Mouse (Mus musculus): ENCODE results near the gene Soat1.
"Not testable (repeated sequence)": the region's sequence is repeated elsewhere in the genome, so short reads cannot be mapped to it uniquely, and the experiment has no call there.

The Soat1 gene

DNA sequence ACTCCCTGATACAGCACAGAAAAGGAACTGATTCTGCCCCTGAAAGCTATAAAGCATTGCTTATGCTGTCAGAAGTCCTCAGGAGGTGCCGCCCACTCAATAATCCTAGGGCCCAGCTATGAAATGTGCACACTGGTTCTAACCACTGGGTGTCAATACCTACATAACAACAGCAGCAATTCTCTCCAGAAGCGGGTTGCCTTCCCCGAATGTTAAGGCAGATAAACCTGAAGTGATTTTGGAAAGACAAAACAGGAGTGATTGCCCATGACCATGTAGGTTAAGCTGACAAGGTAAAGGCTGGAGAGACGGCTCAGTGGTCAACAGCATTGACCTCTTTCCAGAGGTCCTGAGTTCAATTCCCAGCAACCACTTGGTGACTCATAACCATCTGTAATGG is 48.4 kb downstream of the Soat1 start:
- no peak for DNase-seq (ENCODE audit: low spot score)

DNA sequence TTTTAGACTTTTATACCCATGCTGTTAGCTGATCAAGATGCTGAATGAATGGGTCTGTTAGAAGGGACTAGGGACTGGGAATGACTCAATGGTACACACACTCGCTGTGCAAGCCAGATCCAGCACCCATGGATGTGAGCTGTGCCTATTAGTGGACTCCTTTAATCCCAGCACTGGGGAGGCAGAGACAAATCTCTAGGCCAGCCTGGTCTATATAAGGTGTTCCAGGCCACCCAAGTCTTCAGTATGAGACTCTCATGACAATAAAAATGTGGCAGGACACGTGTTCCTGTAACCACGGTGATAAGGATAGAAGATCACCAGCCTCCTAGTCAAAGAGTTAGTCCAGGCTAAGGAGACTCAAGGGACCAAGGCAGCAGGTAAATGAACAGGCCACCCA is 50.1 kb downstream of the Soat1 start:
- no peak for DNase-seq (ENCODE audit: low spot score)

GRCm38 (mm10) chr1:156423493-156423892 is 50.6 kb downstream of the Soat1 start:
- DNase-seq (ENCODE audit: low spot score): no peak

DNA sequence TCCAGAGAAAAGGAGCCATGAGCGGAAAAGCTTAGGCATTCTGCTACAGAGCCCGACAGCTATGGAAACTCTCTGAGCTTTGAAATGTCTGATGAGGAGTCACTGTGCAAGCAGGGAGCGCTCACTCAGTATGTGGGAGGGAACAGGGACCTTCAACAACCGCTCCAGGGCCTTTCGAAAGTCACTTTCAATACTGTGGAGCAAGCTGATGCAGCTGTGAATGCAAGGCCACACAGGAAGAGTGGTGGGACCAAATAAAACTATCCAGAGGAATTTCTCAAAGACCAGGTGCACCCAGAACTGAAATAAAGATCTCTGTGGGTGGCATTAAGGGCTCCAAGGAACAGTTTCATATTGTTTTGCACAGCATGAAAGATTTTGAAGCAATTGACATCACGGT is 51.3 kb downstream of the Soat1 start:
- DNase-seq (ENCODE audit: low spot score): no peak

- peak; percentile 82 for DNase-seq (ENCODE audit: low spot score)
Observed at GRCm38 (mm10) chr1:156420671-156421297, 53.3 kb downstream of the Soat1 start, which contains the start of gene Axdnd1. Gene Axdnd1, minus strand, starts transcription at chr1:156421159.

- peak; percentile 16 for DNase-seq (ENCODE audit: low spot score)
Observed at GRCm38 (mm10) chr1:156418170-156418569, 56.0 kb downstream of the Soat1 start.

DNA sequence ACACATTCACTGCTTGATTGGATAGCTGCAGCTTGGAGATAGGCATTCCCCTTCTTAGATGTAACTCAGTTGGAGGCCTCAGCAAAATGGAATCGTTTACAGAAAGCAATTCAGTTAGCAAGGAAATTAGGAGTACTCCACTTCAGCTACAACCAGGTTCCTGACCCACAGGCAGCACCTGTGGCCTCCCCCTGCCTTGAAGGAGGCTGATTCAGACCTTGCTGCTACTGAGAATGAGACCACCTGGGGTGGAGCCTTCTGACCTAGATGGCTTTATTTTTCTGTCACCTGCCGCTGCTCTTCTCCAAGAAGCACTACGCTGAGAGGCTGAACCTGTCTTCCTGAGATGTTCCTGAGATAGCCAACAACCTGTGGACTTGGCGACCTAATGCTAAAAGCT is 65.6 kb downstream of the Soat1 start:
- DNase-seq (ENCODE audit: low spot score): no peak

DNA sequence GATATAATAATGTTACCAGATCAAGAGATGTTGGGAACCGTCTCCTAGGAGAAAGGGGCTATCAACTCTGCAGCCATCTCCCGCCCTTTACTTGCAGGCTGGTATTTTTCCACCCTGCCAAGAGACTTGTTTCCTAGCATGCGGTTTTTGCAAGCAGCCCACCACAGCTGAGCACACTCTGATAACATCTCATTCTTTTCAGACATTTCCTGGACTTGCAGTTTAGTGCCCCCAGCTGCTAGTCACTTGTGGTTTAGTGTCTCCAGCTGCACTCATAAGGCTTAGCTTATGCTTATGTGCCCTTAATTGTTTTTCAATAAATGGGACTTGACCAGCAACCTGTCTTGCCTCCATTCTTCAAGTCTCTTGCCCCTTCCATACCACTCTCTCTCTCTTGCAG is 66.1 kb downstream of the Soat1 start:
- DNase-seq (ENCODE audit: low spot score): no peak

- no peak for DNase-seq (ENCODE audit: low spot score)
Observed at GRCm38 (mm10) chr1:156403251-156403650, 70.9 kb downstream of the Soat1 start.

DNA sequence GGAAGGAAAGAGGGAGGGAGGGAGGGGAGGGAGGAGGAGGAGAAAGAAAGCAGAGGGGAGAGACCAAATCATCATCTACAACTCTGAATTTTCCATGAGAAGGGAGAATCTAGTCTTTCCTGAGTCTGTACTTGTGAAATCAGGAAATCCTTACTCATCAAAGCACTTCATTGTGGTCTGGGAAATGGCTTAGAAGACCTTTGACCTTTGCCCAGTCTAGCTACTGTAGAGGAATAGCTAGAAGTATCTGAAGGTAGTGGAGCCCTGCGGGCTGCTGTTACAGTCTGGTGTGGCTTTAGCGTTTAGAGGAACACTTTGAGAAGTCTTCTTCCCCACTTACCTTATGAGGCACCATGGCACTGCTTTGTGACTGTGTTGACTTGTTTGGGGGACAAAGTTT is 71.6 kb downstream of the Soat1 start:
- no peak for DNase-seq (ENCODE audit: low spot score)

GRCm38 (mm10) chr1:156400159-156400558 is 74.0 kb downstream of the Soat1 start:
- not testable (repeated sequence) for DNase-seq (ENCODE audit: low spot score)

GRCm38 (mm10) chr1:156393148-156393547 is 81.0 kb downstream of the Soat1 start:
- DNase-seq (ENCODE audit: low spot score): no peak

DNA sequence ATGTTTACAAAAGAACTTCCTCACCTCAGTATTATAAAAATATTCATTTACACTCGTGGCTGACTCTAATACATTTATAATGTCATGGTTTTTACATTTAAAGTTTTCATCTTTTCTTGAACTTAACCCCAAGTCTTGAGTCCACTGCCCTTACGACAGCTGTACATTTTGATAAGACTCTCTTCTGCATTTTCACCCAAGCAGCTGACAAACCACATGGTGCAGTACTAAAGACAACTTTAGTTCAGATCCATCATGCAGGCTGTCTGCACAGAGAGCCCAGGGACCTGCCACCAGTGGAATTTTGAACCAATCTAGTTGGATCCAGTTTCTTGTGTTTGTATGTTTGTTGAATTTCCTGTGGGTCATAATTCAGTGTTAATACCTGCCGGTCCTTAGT is 87.3 kb downstream of the Soat1 start:
- no peak for DNase-seq (ENCODE audit: low spot score)

- DNase-seq (ENCODE audit: low spot score): no peak
Observed at GRCm38 (mm10) chr1:156386232-156386631, 87.9 kb downstream of the Soat1 start.

DNA sequence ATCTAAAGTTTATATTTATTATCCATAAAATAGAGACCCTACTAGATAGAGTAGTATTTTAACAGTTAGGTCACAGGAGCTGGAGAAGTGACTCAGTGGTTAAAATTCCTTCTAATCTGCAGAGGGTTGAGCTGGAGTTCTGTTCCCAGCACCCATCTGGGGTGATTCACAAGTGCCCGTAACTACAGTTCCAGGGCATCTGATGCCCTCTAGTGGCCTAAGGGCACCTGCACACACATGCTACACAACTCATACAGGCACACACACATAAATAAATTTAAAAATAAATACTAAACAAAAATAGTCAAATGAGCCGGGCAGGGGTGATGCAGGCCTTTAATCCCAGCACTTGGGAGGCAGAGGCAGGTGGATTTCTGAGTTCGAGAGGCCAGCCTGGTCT is 92.9 kb downstream of the Soat1 start:
- DNase-seq (ENCODE audit: low spot score): no peak
